Mouse (Mus musculus) ovary, postnatal 14 days (tissue): ENCODE measurements around the gene 9930021J03Rik.

Experiments used
- DNase-seq: peaks from one replicate; pipeline ENCODE4 v3.0.0; 2022; ENCODE audit warnings: low spot score

The 9930021J03Rik gene

DNA sequence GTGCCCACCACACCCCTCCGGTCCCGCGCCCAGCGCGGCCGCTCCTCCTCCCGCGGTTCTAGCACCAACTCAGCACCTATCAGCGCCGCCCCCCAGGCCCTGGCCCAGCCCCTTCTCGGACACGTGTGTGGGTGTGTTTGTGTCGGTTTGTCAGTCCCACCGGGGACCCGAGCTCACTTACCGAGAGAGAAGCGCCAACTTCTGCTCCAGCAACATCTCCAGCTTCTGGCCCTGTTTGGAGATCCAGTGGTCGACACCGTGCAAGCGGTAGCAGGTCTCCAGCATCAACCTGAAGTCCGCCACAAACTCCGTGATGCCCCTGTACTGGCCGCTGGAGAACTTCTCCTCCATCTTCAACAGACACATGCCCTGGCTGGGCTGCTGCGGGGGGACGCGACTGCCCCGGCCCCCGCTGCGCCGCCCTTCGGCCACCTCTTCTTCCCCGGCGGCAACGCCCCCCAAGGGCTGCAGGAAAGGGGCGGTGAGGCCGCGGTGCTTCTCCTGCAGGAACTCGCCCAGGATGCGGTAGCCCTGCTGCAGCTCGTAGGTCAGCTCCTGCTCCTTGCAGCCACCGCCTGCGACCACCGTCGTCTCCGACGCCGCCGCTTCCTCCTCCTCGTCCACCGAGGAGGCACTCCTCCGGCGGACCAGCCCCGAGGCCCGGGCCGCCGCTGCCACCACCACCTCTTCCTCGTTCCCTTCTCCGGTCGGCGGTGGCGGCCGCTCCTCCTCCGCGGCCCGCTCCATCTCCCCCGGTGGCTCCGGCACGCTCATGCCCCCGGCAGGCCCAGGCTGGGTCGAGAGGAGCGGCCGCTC lies 480 bp downstream of the 9930021J03Rik start:
- peak; percentile 43 for DNase-seq

DNA sequence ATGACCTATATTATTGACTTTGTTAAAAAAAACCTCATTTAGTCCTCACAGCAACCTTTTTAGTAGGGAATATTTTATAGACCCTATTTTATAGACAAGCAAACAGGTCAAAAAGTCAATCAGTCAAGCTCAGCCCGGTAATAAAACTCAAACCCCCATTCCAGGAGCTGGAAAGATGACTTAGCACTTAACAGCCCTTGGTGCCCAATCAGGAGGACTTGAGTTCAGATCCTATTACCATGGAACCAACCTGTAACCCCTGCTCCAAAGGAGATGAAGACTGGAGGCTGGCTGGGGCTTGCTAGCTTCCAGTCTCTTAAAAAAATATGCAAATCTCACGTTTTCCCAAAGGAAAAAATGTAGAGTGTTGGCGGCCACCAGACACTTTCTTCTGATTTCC lies 1.8 kb downstream of the 9930021J03Rik start:
- no peak for DNase-seq

DNA sequence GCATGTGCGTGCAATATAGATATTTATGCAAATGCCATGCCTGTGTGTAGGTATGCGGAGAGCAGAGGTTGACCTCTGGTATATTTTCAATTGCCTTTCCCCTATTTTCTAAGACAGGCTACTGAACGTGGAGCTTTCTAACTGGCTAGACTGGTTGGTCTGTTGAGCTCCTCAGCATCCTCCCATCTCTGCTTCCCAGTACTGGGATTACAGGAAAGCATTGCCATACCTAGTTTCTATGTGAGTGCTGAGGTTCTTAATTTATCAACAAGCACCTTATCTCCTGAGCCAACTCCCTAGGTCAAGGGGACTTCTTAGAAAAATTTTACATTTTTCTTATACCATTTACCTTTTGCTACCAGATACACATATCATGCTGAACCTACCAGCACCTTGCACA lies 8.4 kb downstream of the 9930021J03Rik start:
- DNase-seq = no peak

DNA sequence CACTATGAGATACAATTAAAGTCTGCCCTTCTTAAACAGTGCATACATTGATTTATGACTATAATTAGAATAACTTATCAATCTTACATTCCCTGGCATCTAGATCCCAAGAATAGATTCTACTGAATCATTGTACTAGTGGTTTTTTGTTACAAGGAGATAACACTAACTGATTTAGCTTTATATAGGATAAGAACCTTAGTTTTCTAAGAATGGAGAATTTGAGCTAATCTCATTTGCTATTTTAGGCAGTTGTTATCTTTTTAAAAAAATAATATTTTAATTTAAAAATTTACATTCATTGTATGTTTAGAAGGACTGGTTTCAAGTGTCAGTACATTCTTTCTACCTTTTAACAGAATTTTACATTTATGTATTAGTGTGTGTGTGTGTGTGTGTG lies 17.8 kb downstream of the 9930021J03Rik start:
- no peak for DNase-seq

DNA sequence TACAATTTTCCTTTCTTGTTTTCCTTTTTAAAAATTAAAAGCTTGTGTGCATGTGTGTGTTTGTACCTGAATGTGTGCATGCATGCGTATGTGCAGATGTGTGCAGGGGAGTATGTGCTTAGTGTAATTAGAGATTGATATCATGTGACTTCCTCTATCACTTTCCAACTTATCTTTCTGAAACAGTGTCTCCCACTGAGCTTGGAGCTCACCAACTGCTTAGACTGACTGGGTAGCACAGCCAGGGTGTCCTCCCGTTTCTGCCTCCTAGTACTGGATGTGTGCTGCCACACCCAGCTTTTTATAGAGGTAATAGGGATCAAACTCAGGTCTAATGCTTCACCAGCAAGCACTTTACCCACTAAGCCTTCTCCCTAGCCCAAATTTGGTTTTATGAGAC lies 22.9 kb downstream of the 9930021J03Rik start:
- no peak for DNase-seq

DNA sequence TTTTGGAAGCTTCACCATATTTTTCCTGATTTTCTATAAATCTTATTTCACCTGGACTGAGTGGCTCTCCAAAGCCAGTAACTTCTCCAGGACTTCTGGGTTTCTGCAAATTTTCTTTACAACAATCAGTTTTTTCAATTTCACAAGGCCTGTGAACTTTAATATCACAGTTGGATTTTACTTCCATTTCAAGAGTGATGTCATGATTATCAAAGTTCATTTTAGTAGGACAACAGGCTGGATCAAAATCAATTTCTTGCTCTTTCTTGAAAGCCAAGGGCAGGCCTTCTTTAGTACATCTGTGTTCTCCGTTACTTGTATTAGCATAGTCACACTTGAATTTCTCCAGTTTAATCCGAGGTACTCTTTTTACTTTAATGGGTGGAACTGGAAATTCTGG lies 51.9 kb downstream of the 9930021J03Rik start:
- no peak for DNase-seq

DNA sequence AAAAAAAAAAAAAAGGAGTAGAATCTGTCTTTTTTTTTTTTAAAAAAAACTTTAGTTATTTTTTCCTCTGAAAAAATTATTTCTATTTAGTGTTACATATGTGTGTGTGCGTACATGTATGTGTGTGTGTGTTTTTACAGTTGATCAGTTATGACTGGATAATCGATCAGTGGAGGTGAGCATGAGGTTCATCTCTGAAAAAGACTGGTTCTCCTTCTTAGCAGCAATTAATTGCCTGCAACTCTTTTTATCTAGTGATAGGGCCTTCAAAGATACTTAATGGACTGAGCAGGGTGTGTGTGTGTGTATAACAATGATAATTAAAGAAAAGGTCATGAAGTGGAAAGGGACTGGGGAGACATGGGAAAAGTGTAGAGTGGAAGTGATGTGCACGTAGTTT lies 54.8 kb downstream of the 9930021J03Rik start:
- DNase-seq = no peak

DNA sequence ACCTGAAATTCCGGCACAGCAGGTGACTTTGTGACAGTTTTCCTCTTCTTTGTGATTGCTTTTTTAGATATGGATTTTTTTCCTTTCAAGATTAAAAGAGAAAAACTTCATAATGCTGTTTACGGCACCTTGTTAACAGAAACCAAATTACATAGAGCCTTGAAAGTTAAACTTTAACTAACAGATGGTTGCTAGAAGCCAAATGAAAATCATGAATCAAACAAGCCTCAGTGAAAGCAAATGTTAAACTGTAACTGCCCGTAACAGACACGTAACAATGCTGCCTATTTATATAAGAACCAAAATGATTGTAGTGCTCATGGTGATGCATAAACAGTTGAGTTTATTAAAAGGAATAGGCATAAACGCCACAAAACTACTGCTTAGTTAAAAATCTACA lies 62.3 kb downstream of the 9930021J03Rik start:
- DNase-seq = no peak

DNA sequence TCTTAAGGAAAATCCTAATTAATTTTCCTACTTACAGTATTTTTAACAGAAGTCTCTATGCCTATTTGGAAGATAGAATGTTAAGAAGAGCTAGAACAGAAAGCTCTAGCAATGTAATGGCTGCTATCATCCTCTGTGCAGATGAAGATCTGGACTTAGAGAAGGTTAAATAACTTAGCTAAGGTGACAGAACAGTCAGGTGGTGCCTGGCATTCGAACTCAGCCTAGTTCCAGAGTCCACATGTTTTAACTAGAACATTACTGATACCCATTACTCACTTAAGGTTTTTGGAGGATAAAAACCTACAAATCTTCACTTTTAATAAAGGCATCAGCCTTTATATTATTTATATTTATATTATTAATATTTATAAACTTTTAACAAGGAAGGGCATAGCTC lies 65.1 kb downstream of the 9930021J03Rik start:
- DNase-seq = no peak

DNA sequence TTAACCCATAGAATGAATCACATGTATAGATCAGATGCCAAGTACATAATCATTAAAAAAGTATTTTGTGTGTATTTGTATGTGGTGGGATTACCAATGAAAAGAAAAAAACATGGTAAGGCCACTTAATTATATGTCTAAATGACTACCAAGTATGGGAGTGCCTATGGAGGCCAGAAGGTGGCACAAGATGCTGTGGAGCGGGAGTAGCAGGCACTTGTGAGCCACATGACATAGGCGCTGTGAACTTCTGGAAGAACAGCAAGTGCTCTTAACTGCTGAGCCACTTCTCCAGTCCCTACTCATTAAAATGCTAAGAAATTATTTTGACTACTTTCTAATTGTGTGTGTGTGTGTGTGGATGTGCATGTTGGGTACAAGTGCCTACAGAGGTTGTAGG lies 66.2 kb downstream of the 9930021J03Rik start:
- no peak for DNase-seq

DNA sequence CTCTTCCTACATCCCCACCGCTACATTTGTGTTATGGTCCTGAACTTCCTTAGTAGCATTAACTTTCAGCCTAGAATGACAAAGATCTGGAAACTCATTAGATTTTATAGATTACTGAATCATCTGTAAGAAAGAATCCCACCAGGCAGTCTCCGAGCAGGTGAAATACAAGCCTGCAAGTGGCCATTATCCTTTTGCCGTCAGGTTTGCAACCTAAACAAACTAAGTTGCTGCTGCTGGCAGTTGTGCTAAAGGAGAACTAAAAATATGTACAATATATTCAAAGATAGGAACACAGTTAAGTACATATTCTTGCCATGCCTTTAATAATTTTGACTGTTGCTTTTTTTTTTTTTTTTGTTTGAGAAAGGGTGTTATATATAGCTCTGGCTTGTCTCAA lies 70.4 kb downstream of the 9930021J03Rik start:
- DNase-seq = no peak

DNA sequence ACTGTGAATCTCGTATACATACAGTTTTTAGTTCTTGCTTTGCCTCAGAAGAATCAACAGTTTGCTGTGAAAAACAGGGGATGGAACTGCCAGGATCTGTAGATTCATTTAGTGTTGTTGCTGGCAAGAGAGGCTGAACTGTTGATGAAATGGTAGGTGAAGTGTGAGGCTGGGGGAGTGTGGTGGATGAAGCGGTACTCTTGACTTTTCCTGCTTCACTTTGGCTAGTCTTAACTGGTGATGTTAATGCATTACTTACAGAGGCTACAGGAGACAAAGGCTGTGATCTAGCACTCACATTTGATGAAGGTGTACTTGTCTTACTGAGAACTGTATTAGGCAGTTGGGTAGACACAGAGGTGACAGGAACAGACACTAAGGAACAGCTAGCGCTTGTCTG lies 87.3 kb downstream of the 9930021J03Rik start:
- no peak for DNase-seq

DNA sequence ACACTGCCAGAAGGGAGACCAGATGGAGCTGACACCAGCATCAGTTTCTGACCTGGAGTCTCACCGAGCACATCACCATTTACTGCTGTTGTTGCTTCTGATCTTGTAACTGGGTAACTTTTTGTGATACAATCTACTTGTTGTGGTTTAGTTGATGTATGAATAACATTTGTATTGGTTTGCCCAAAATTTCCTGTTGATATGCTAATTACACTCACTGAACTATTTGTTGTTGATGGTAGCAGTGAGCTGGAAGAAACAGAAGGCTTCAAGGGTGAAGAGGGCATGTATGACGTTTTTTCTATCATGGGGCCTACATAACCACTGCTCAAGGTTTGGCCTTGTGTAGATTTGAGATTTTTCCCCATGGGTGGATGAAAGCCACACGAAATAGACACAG lies 87.9 kb downstream of the 9930021J03Rik start:
- DNase-seq = no peak

DNA sequence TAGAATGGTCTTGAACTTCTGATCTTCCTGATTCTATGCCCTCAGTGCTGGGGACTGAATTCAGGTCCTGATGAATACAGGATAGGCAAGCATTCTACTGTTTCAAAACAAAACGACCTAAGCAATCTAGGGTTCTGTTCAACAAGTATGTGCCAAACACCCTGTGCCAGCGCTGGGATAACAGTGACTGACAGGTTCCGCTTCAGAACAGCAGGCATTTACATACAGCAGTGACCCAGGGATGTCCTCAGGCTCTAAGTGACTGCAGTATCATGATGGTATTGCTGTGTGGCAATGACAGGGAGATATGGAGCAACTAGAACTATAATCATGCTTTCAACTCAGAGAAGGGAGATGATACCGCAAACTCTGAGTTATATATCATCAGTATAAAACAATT lies 92.3 kb downstream of the 9930021J03Rik start:
- DNase-seq = no peak

DNA sequence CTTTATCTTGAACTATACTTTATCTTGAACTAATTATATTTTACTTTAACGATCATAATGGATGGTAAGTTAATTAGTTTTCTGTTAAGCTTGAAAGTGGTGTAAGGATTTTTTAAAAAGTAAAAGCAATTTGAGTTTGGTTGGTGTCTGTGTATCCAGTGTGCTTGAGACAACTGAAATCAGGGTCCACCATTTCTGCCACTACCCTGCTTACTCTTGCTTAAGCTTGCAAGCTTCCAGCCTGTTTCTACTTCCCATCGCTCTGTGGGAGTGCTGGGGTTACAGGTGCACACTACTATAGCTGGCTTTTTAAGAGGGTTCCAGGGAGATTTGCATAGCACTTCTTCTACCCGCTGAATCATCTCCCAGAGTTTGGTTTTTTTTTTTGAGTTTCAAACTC lies 96.3 kb downstream of the 9930021J03Rik start:
- DNase-seq = no peak

DNA sequence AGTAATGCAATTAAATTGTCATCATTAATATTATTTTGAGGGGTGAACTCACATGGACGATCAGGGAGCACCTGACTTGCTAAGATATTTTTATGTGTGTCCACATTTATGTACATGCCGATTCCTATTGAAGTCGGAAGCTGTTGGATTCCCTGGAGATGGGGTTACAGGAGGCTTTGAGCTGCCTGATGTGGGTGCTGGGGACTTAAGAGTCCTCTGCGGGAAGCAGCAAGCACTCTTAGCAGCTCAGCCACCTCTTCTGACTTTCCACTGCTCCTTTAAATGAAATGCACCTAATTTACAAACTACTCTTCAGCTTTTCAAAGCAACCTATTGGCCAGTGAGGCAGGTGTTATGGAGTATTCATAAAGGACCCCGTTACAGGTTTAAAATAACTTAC lies 97.3 kb downstream of the 9930021J03Rik start:
- no peak for DNase-seq

DNA sequence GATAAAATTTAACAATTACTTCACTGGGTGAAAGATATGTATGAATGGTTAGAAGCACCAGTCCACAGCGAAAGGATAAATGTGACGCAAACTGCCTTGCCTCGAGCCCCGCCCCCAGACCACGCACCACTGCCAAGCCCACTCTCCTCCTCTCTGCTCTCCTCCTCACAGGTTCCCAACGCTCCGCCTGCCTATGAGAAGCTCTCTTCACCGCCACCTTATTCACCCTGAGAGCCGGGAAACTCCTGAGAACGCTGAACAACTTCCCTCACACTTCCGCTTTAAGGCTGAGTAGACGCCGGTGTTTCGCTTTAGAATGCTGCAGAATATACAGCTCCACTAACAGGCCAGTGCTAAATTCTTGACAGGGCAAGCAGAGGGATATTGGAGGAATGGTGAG lies 97.8 kb downstream of the 9930021J03Rik start:
- no peak for DNase-seq

DNA sequence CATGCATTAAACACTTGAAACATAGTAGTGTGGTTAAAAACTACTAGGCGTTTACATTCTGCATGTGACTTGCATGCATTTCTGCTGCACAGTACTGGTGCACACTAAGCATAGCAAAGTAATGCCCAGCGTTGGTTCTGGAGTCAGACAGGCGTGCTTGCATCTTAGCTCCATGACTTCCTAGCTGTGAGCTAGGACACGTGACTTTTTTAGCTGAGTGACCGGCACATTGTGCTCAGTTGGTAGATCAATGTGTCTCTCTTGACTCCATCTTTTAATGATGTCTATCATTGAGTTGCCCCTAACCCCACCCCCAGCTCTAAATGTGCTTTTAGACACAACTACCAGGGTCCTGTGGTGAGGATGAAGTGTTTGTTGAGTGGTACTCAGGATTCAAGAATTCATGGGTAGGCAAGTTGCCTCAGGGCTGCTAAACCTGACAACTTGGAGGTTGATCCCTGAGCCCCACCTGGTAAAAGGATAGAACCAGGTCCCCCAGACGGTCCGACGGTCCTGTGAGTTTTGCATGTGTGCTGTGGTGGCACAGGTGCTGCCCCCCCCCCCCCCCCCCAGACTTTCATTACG lies 98.4 kb downstream of the 9930021J03Rik start:
- no peak for DNase-seq

DNA sequence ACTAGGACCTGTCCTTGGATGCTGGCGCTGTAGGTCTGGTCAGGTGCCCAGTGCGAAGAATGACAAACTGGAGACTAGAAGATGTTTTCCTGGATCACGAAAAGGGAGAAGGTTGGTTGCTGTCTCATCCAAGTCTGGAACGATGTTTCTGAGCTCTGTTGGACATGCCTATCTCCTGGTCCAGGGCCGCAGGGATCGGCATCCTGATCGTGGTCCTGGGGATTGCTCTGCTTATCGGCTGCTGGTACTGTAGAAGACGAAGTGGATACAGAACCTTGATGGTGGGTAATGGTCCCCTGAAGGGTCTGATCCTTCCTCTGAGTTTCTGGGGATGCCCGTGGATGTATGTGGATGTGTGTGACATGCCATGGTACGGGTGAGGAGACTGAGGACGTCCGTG lies 101.4 kb downstream of the 9930021J03Rik start:
- DNase-seq = no peak

DNA sequence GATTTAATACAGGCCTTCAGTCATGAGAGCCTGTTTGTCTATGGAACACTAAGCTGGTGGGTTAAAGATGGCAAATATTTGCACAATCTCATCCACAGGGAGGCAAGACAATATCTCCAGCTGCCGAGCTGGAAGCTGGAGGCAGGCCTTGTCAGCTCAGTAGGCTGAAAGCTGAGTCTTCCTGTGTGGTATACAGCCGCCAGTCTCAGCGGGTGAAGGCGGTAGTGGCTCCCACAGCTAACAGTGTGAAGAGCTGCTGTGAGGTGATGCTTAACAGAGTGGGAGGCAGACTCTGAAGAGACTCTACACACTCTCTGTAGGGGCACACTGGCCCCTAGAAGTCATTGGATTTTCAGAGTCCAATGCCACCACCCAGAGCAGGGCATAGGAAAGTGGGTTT lies 104.1 kb downstream of the 9930021J03Rik start:
- no peak for DNase-seq

DNA sequence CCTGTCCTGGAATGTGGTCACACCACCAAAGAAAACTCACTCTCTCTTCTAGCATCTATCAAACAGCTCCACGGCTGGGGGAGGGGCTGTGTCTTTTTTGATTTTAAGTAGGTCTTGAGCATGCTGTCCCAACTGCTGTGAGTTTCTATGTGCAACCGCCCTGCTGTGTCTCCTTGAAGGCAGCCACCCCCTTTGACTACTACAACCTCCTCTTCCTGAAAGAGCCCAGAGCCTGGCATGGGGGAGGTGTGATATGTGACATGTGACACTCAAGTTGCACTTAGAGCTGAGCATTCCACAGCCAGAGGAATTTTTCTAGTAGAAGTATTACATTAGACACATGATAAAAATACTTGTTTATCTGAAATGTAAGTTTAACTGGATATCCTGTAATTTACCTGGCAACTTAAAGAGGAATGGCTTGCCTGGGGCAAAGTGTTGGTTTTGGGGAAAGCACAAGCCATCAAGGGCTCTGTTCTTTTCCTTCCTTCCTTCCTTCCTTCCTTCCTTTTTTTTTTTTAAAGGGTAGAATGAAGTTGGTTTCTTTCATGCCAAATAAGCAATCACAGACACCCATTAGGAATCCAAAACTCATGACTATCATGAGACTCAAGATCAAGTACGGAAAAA lies 108.4 kb downstream of the 9930021J03Rik start, which contains the start of gene Mlana:
Gene Mlana (plus strand): TSS at position 580 of the 630 bp plus-strand sequence.
- no peak for DNase-seq

DNA sequence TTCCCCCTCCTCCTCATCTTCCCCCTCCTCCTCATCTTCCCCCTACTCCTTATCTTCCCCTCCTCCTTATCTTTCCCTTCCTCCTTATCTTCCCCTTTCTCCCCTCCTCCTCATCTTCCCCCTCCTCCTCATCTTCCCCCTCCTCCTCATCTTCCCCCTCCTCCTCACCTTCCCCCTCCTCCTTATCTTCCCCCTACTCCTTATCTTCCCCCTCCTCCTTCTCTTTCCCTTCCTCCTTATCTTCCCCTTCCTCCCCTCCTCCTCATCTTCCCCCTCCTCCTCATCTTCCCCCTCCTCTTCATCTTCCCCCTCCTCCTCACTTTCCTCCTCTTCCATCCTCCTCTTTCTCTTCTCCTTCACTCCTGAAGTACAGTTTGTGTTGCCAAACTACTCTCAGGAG lies 108.9 kb downstream of the 9930021J03Rik start:
- no peak for DNase-seq

DNA sequence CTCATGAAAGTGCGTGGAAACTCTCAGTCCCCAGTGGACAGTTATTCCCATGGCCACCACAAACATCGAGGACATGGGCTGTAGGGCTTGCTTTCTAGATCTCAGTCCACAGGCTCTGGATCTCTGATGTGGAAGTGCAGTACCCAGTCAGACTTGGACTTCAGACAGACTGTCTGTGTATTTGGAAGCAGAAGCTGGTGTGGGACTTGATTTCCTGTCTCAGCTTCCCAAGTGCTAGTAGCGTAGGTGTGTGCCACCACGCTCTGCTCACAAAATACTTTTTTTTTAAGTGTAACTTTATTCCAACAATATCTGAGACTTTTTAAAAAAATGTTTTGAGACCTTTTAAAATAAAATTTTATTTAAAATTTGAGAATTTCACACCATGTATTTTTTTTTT lies 109.5 kb downstream of the 9930021J03Rik start:
- no peak for DNase-seq
